Mouse (Mus musculus) forebrain, postnatal 0 days (tissue): ENCODE results near the gene Cadps. TPM values are rescaled to one million over a fixed set of nuclear protein-coding genes. Genes with fewer than 3 reads are reported as not detected.

Experiments used
- ATAC-seq: fragments of 200-750 bp; cut with Nextera tagmentation; 2 replicates; pipeline ENCODE4 v1.8.0; 2017; ENCODE audit warnings: mild to moderate bottlenecking, moderate library complexity
- DNase-seq: peaks from one replicate; pipeline ENCODE4 v3.0.0-alpha.2; 2015
- H3K27ac ChIP-seq: fragments of 300-500 bp; sonication (generic); 2 replicates; pipeline ENCODE4 v1.5.1; 2014; ENCODE audit warnings: low read depth, mild to moderate bottlenecking, antibody characterized with exemption, low read length, moderate library complexity, mixed read lengths
- H3K27me3 ChIP-seq: fragments of 300-500 bp; sonication (generic); 2 replicates; pipeline ENCODE4 v1.6.1; 2014; ENCODE audit warnings: mild to moderate bottlenecking, low read length, mixed read lengths; ENCODE audit not compliant: insufficient read depth
- H3K36me3 ChIP-seq: fragments of 300-500 bp; sonication (generic); 2 replicates; pipeline ENCODE4 v1.6.1; 2014; ENCODE audit warnings: mild to moderate bottlenecking, moderate library complexity; ENCODE audit not compliant: insufficient read depth
- H3K4me1 ChIP-seq: fragments of 300-500 bp; sonication (generic); 2 replicates; pipeline ENCODE4 v1.6.1; 2014; ENCODE audit warnings: antibody characterized with exemption; ENCODE audit not compliant: insufficient read depth
- H3K4me2 ChIP-seq: fragments of 300-500 bp; sonication (generic); 2 replicates; pipeline ENCODE4 v1.6.1; 2014; ENCODE audit warnings: low read depth, mild to moderate bottlenecking, moderate library complexity
- H3K4me3 ChIP-seq: fragments of 300-500 bp; sonication (generic); 2 replicates; pipeline ENCODE4 v1.5.1; 2014; ENCODE audit warnings: low read depth, low read length, mixed read lengths
- H3K9ac ChIP-seq: fragments of 300-500 bp; sonication (generic); 2 replicates; pipeline ENCODE4 v1.6.1; 2014; ENCODE audit warnings: mild to moderate bottlenecking
- H3K9me3 ChIP-seq: fragments of 300-500 bp; sonication (generic); 2 replicates; pipeline ENCODE4 v1.6.1; 2016; ENCODE audit warnings: low read length
- CTCF ChIP-seq: sonication (generic); IDR thresholded peaks from 2 replicates; pipeline ENCODE4 v1.5.1; 2016; ENCODE audit warnings: antibody characterized with exemption, control low read depth, low read depth
- WGBS: fragments of 180-500 bp; shearing (Covaris S2); extraction: QIAGEN DNeasy Blood & Tissue Kit; methylation state at CpG from one replicate; pipeline ENCODE4 v1.1.7; 2014; 5-methylcytosine and 5-hydroxymethylcytosine counted together
- polyA plus RNA-seq: library from polyadenylated mRNA; unstranded; fragments of >200 nt; fragmentation: Nextera tagmentation; extraction: Ambion mirVana; gene quantifications from 2 replicates; pipeline ENCODE4 v1.2.1, GENCODE M21; 2015
- total RNA-seq: library from RNA; depleted of rRNA; stranded (reverse); fragments of >200 nt; gene quantifications from 2 replicates; pipeline ENCODE4 v1.2.3, GENCODE M21; 2014

The Cadps gene
- total and polyA plus RNA-seq, 2 experiments from 2014 or later, result 27.2 to 164 TPM

DNA sequence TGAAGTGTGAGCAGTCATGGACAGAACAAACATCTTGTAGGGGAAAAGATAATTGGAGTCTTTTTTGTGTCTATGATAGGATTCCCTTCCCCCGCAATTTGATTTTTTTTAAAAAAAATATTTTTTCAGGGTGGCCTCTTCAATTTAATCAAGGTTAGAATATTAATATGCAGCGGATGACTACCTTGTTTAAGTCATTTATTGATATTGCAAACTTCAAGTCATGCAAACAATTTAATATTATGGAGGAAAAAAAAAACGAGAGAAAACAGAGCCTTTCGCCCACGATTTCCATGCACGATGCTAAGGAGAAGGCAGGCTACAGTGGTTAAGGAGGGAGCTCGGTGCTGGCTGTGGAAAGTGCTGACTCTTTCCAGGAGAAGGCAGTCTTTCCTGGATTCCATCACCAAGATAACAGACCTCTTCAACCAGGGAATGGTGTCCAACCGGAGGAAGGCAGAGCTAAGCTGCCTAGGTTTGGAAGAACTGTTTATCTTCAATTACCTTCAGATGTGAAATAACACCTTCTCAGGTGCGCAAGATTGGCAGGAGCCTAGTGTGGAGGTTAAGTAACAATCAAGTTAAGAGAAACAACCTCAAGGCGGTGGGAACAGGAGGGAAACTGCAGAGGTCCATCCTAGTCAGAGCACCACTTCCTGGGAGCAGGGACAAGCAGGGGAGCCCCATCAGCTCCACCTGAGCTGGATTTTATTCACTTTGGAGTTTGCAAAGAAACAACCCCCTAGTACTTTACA is 483.9 kb downstream of the Cadps start:
- 6% methylated on average over 10 of the region's 10 CpGs for WGBS
- DNase-seq (peak; percentile 52), ATAC-seq (no peak)
- no peaks in the 10 kb centered on the region for H3K9me3 ChIP-seq
- H3K4me1 ChIP-seq, result 0 out of 2 replicates have a peak, but pooled peaks cover 2% of the 10 kb centered on the region
- peak overlapping the region; percentile 16; the same call in 1 of the 2 replicates for H3K27ac ChIP-seq
- no peak overlapping the region for H3K9ac ChIP-seq
- peak overlapping the region; percentile 21; the same call in 1 of the 2 replicates for H3K4me2 ChIP-seq
- no peak overlapping the region for H3K4me3 ChIP-seq
- H3K36me3 ChIP-seq, result no peaks in the 10 kb centered on the region
- peaks cover 10% of the 10 kb centered on the region for H3K27me3 ChIP-seq
- no peak for TF ChIP-seq CTCF

DNA sequence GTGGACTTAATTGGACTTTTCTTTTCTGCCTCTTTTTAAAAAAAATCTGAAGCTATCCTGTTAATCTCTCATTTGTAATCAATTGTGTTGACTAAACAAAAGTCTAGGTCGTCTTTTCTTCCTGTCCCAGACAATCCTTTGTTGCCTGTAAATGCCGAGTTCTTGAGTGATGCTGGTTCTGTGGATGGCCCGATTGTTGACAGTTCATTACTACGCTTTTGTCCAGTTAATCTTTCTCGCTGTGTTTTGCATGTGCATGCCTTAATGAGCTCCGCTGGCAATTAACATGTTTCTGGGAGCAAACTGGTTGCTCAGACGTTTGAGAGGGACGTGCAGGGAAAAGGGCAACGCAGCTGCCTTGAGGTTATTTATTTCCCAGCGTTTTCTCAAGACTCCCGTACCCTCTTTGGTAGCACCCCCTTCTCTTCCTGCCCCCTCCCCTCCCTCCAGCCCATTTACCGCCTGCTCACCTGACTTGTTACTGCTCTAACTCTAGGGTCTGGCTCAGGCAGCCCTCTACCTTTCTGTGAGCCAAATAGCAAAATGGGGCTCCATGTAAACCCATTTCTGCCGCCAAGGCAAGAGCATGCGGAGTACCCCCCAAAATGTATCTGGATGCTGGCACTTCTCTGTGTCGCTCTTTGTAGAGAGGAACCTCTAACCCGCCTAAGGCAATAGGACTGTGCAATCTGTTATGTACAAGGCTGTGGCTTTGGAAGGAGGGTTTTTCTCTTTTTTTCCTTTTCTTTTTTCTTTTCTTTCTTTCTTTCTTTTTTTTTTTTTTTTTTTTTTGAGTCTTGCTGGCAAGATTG is 484.7 kb downstream of the Cadps start:
- no peak for TF ChIP-seq CTCF
- H3K4me3 ChIP-seq, result no peak overlapping the region
- no peaks in the 10 kb centered on the region for H3K36me3 ChIP-seq
- H3K4me2 ChIP-seq, result peak overlapping the region; percentile 35
- H3K27me3 ChIP-seq, result peaks cover 10% of the 10 kb centered on the region
- ATAC-seq (peak; percentile 60), DNase-seq (peak; percentile 83)
- 0 out of 2 replicates have a peak overlapping the region, but pooled peaks have one; percentile 14 for H3K9ac ChIP-seq
- WGBS, result 3% methylated on average over 16 of the region's 16 CpGs
- H3K4me1 ChIP-seq, result 0 out of 2 replicates have a peak, but pooled peaks cover 2% of the 10 kb centered on the region
- H3K9me3 ChIP-seq, result no peaks in the 10 kb centered on the region
- H3K27ac ChIP-seq, result peak overlapping the region; percentile 62

DNA sequence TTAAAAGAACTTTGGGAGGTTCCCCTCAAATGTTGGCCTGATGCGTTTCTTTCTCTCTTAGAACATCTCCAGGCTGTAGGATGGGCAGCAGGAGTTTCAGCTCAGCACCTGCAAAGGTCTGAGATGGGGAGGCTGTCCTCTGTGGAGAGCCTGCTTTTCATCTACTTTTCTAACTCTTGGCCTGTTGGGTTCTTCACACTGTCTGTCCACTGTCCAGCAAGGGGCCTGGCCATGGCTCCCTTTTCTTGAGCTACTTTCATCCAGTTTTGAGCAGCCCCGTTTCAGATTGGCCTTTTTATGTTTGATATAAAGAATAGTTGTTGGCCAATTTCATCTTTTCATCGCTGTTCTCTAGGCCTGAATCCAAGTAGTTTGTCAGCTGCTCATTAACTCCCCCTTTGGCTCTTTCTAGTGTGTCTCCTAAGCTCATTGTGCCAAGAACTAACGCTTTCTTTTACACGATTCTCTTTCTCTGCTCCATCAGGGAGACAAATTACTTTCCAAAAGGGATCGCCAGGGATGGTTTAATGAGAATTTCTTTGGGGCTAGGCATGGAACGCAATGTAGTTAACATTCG is 485.4 kb downstream of the Cadps start:
- Histone ChIP-seq H3K9ac (no peak overlapping the region), H3K4me1 (0 out of 2 replicates have a peak, but pooled peaks cover 2% of the 10 kb centered on the region), H3K9me3 (no peaks in the 10 kb centered on the region), H3K36me3 (no peaks in the 10 kb centered on the region), H3K27me3 (peaks cover 10% of the 10 kb centered on the region), H3K4me3 (no peak overlapping the region), H3K27ac (peak overlapping the region; percentile 62), H3K4me2 (no peak overlapping the region)
- 7% methylated on average over 8 of the region's 8 CpGs for WGBS
- TF ChIP-seq CTCF, result 0 out of 2 replicates have a peak, but pooled peaks have one; percentile 19
- DNase-seq, result no peak
- ATAC-seq, result peak; percentile 64

DNA sequence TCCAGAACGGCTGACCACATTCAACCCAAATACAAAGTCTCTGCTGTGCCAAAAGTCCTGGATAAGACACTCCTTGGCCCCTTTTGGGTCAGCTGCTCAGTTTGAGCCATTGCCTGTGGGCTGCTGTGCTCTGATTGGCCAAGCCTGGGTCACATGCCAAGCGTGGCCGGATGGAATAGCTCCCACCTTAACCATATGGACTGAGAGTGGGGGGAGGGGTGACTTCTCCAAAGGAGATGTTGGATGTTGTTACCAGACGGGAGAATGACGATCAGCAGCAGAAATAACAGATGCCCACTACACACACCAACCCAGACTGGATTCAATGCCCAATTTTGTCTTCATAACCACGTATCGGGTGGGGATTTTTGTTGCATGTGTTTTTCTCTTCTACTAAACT is 488.0 kb downstream of the Cadps start:
- TF ChIP-seq CTCF, result no peak
- H3K4me1 ChIP-seq, result 0 out of 2 replicates have a peak, but pooled peaks cover 2% of the 10 kb centered on the region
- no peaks in the 10 kb centered on the region for H3K36me3 ChIP-seq
- WGBS, result 53% methylated on average over 7 of the region's 7 CpGs
- no peak overlapping the region for H3K27ac ChIP-seq
- no peaks in the 10 kb centered on the region for H3K9me3 ChIP-seq
- no peak overlapping the region for H3K4me2 ChIP-seq
- ATAC-seq (no peak), DNase-seq (no peak)
- no peak overlapping the region for H3K4me3 ChIP-seq
- peaks cover 8% of the 10 kb centered on the region for H3K27me3 ChIP-seq
- H3K9ac ChIP-seq, result no peak overlapping the region

DNA sequence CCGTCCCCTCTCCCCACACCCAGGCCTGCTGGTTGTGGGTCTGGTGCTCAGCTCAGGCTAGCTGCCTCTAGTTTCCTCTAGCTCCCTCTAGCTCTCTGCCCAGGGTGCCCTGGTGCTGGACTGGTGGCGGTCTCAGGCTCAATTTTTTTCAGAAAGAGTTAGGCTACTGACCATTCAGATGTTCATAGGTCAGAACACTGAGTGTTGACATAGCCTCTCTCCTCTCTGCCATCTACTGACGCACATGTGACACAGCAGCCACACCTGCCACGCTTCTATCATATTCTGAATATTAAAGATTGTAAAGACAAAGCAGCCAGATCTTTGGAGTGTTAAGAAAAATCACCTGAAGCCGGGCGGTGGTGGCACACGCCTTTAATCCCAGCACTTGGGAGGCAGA is 489.3 kb downstream of the Cadps start:
- no peak for DNase-seq
- H3K27ac ChIP-seq, result no peak overlapping the region
- no peak overlapping the region for H3K4me3 ChIP-seq
- no peak for TF ChIP-seq CTCF
- no peaks in the 10 kb centered on the region for H3K9me3 ChIP-seq
- ATAC-seq, result no peak
- 88% methylated on average over 7 of the region's 7 CpGs for WGBS
- no peaks in the 10 kb centered on the region for H3K36me3 ChIP-seq
- no peak overlapping the region for H3K4me2 ChIP-seq
- no peaks in the 10 kb centered on the region for H3K27me3 ChIP-seq
- H3K4me1 ChIP-seq, result no peaks in the 10 kb centered on the region
- no peak overlapping the region for H3K9ac ChIP-seq
